Mouse (Mus musculus) ES-Bruce4 (cell line): ENCODE results near the gene Myh10. TPM values are rescaled to one million over a fixed set of nuclear protein-coding genes. Genes with fewer than 3 reads are reported as not detected.

ENCODE experiments used
- H3K27ac ChIP-seq: 2 replicates; pipeline ENCODE4 v1.5.1; 2012; ENCODE audit warnings: low read length, inconsistent platforms; ENCODE audit not compliant: insufficient read depth
- H3K27me3 ChIP-seq: 2 replicates; pipeline ENCODE4 v1.6.1; 2012; ENCODE audit warnings: mild to moderate bottlenecking, low read length, inconsistent platforms; ENCODE audit not compliant: control insufficient read depth, poor library complexity, insufficient read depth, severe bottlenecking
- H3K36me3 ChIP-seq: 2 replicates; pipeline ENCODE4 v1.6.1; 2012; ENCODE audit warnings: inconsistent platforms, mild to moderate bottlenecking, low read length, moderate library complexity; ENCODE audit not compliant: control insufficient read depth, poor library complexity, insufficient read depth, severe bottlenecking
- H3K4me1 ChIP-seq: one replicate; pipeline ENCODE4 v1.8.1; 2011; ENCODE audit warnings: low read length; ENCODE audit not compliant: control insufficient read depth, insufficient read depth
- H3K4me3 ChIP-seq: 2 replicates; pipeline ENCODE4 v1.5.1; 2011; ENCODE audit warnings: low read depth, mild to moderate bottlenecking, low read length
- H3K9ac ChIP-seq: 2 replicates; pipeline ENCODE4 v1.6.1; 2012; ENCODE audit warnings: low read depth, mild to moderate bottlenecking, inconsistent platforms; ENCODE audit not compliant: poor library complexity, severe bottlenecking
- H3K9me3 ChIP-seq: replicated peaks from 2 replicates; pipeline ENCODE4 v1.6.1; 2012; ENCODE audit warnings: mild to moderate bottlenecking, low read length, inconsistent platforms; ENCODE audit not compliant: control insufficient read depth, poor library complexity, insufficient read depth, severe bottlenecking
- CTCF ChIP-seq: IDR thresholded peaks from one replicate; pipeline ENCODE4 v1.8.1; 2011; ENCODE audit warnings: low read depth, low read length
- EP300 ChIP-seq: IDR thresholded peaks from 2 replicates; pipeline ENCODE4 v1.6.1; 2011; ENCODE audit warnings: low read depth, low read length; ENCODE audit not compliant: insufficient read depth
- POLR2A ChIP-seq: IDR thresholded peaks from one replicate; pipeline ENCODE4 v1.8.1; 2011; ENCODE audit warnings: low read length; ENCODE audit not compliant: insufficient read depth
- polyA plus RNA-seq: library from polyadenylated mRNA; stranded (reverse); fragments of >200 nt; gene quantifications from 2 replicates; pipeline ENCODE4 v1.2.4, GENCODE M21; 2011; ENCODE audit warnings: low read depth; ENCODE audit not compliant: missing spikeins, insufficient read depth, insufficient read length

The Myh10 gene
- polyA plus RNA-seq: 157 and 172 TPM in 2 replicates

GRCm38 (mm10) chr11:68691321-68692009 lies at the start of gene Myh10:
TSS of gene Myh10 (plus strand) at chr11:68691559.
- no peaks in the 10 kb centered on the region for H3K9me3 ChIP-seq
- peak within 1 kb of the TSS; percentile 81 for H3K9ac ChIP-seq
- TF ChIP-seq POLR2A (peak; percentile 93), CTCF (no peak)
- no peaks in the 10 kb centered on the region for H3K27me3 ChIP-seq
- peak within 1 kb of the TSS; percentile 88 for H3K4me3 ChIP-seq
- H3K27ac ChIP-seq: peak within 1 kb of the TSS; percentile 52
- H3K4me1 ChIP-seq: no peaks in the 10 kb centered on the region
- no peaks in the 10 kb centered on the region for H3K36me3 ChIP-seq

GRCm38 (mm10) chr11:68644781-68645180 lies 46.6 kb upstream of the Myh10 start:
- no peak overlapping the region for H3K27ac ChIP-seq
- H3K36me3 ChIP-seq: no peaks in the 10 kb centered on the region
- no peaks in the 10 kb centered on the region for H3K4me1 ChIP-seq
- TF ChIP-seq EP300 (no peak), CTCF (no peak), POLR2A (no peak)
- no peak overlapping the region for H3K9ac ChIP-seq
- no peaks in the 10 kb centered on the region for H3K9me3 ChIP-seq
- no peak overlapping the region for H3K4me3 ChIP-seq
- H3K27me3 ChIP-seq: no peaks in the 10 kb centered on the region

GRCm38 (mm10) chr11:68647808-68648207 lies 43.6 kb upstream of the Myh10 start:
- Histone ChIP-seq H3K4me3 (no peak overlapping the region), H3K27ac (no peak overlapping the region), H3K36me3 (no peaks in the 10 kb centered on the region), H3K9me3 (no peaks in the 10 kb centered on the region), H3K9ac (no peak overlapping the region), H3K4me1 (no peaks in the 10 kb centered on the region), H3K27me3 (no peaks in the 10 kb centered on the region; the same call in 1 of the 2 replicates)
- TF ChIP-seq CTCF: no peak
- no peak for TF ChIP-seq EP300
- no peak for TF ChIP-seq POLR2A

DNA sequence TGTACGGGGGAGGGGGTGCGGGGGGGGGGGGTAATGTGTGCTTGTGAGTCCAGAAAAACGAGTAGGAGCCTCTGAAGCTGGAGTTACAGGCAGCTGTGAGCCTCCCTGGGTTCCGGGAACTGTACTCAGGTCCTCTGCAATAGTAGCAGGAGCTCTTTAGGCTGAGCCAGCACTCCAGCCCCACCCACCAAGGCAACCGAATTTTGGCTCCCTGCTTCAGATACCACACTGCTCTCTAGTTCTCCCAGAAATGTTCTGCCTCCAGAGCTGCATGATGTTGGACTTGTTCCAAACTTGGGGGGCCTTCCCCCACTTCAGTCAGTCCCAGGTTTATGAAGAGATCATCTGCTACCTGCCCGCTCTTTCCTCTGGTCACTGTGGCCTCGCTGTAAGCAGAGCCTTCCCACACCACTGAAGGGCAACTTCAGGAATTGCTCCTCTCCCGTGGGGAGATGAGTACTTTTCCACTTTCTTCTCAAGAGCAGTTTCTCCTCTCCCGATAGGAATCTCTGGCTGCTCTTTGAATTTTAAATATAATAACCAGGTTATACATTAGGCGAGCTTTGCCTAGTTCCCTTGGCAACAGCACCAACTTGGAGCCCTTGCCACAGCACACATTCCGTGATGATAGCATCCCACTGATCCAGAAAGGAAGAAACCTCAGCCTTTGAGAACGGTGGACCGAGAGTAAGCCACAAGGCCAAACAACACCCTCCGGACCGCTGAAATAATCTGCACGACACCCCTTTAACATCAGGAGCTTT lies 42.8 kb upstream of the Myh10 start:
- Histone ChIP-seq H3K9ac (no peak overlapping the region), H3K4me1 (no peaks in the 10 kb centered on the region), H3K4me3 (no peak overlapping the region), H3K36me3 (no peaks in the 10 kb centered on the region), H3K27me3 (no peaks in the 10 kb centered on the region; the same call in 1 of the 2 replicates), H3K9me3 (no peaks in the 10 kb centered on the region), H3K27ac (no peak overlapping the region)
- no peak for TF ChIP-seq EP300
- TF ChIP-seq CTCF: no peak
- no peak for TF ChIP-seq POLR2A

DNA sequence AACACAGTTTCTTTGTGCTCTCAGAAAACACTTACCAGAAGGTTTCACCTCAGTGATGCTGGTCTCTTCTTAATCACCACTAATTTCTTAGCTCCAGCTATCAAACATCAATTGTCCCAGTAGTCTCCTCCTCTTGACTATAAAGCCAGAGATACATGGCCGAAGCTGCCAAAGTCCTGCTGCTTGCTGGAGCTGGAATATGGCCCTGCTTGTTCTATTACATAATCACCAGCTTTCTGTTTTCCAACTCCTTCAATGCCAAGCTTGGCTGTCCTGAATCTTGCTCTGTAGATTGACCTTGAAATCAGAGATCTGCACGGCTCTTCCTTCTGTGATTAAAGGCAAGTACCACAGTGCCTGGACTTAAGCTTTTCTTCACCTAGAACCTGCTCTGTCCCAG lies 39.8 kb upstream of the Myh10 start:
- Histone ChIP-seq H3K27me3 (no peaks in the 10 kb centered on the region; the same call in none of the 2 replicates), H3K4me1 (no peaks in the 10 kb centered on the region), H3K9ac (no peak overlapping the region), H3K27ac (no peak overlapping the region), H3K9me3 (no peaks in the 10 kb centered on the region), H3K36me3 (no peaks in the 10 kb centered on the region), H3K4me3 (no peak overlapping the region)
- no peak for TF ChIP-seq POLR2A
- no peak for TF ChIP-seq EP300
- TF ChIP-seq CTCF: no peak

DNA sequence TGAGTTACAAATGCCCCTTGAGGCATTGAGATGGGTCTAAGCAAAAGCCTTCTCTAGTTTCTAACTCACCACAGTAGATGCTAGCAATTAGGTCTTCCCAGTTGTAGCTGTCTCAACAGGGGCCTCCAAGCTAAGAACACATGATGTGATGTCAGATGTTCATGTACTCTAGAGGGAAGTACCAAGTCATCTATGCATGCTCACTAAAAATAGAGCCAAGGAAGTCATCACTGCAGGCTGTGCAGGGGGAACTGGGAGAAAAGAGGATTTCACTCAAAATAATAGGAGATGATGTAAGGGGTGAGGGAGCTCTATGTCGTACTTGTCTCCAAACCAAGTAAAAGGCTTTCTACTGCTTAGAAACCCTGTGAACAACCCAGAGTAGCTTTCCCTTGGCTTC lies 35.8 kb upstream of the Myh10 start:
- Histone ChIP-seq H3K27ac (no peak overlapping the region), H3K27me3 (no peaks in the 10 kb centered on the region; the same call in none of the 2 replicates), H3K4me3 (no peak overlapping the region), H3K4me1 (no peaks in the 10 kb centered on the region), H3K9me3 (no peaks in the 10 kb centered on the region), H3K9ac (no peak overlapping the region), H3K36me3 (no peaks in the 10 kb centered on the region)
- no peak for TF ChIP-seq POLR2A
- no peak for TF ChIP-seq CTCF
- no peak for TF ChIP-seq EP300
